Mouse (Mus musculus) neural tube, embryonic 13.5 days (tissue): ENCODE data around the gene Kif3b. TPM values are rescaled to one million over a fixed set of nuclear protein-coding genes. Genes with fewer than 3 reads are reported as not detected.
"Not testable (repeated sequence)": the region's sequence is repeated elsewhere in the genome, so short reads cannot be mapped to it uniquely, and the experiment has no call there.

Experiments
- ATAC-seq: fragments of 200-750 bp; cut with Nextera tagmentation; 2 replicates; pipeline ENCODE4 v1.8.0; 2017; ENCODE audit warnings: low read depth, mild to moderate bottlenecking, moderate TSS enrichment, moderate library complexity
- H3K27ac ChIP-seq: fragments of 300-500 bp; sonication (generic); replicated peaks from 2 replicates; pipeline ENCODE4 v1.5.1; 2015; ENCODE audit warnings: moderate library complexity, mild to moderate bottlenecking, inconsistent platforms
- H3K27me3 ChIP-seq: fragments of 300-500 bp; sonication (generic); 2 replicates; pipeline ENCODE4 v1.6.1; 2015; ENCODE audit warnings: mild to moderate bottlenecking, inconsistent platforms
- H3K36me3 ChIP-seq: fragments of 300-500 bp; sonication (generic); 2 replicates; pipeline ENCODE4 v1.6.1; 2015; ENCODE audit warnings: mild to moderate bottlenecking, inconsistent platforms
- H3K4me1 ChIP-seq: fragments of 300-500 bp; sonication (generic); replicated peaks from 2 replicates; pipeline ENCODE4 v1.6.1; 2015; ENCODE audit warnings: inconsistent platforms
- H3K4me2 ChIP-seq: fragments of 300-500 bp; sonication (generic); 2 replicates; pipeline ENCODE4 v1.6.1; 2015; ENCODE audit warnings: inconsistent platforms, mild to moderate bottlenecking, moderate library complexity
- H3K4me3 ChIP-seq: fragments of 300-500 bp; sonication (generic); 2 replicates; pipeline ENCODE4 v1.5.1; 2015; ENCODE audit warnings: mild to moderate bottlenecking, inconsistent platforms
- H3K9ac ChIP-seq: fragments of 300-500 bp; sonication (generic); 2 replicates; pipeline ENCODE4 v1.6.1; 2015; ENCODE audit warnings: moderate library complexity, mild to moderate bottlenecking, inconsistent platforms
- H3K9me3 ChIP-seq: fragments of 300-500 bp; sonication (generic); 2 replicates; pipeline ENCODE4 v1.6.1; 2016; ENCODE audit warnings: inconsistent platforms
- WGBS: fragments of 180-500 bp; shearing (Covaris S2); methylation state at CpG from one replicate; pipeline ENCODE4 v1.1.7; 2015; 5-methylcytosine and 5-hydroxymethylcytosine counted together
- polyA plus RNA-seq: library from polyadenylated mRNA; unstranded; fragments of >200 nt; fragmentation: Nextera tagmentation; extraction: Ambion mirVana; gene quantifications from 2 replicates; pipeline ENCODE4 v1.2.1, GENCODE M21; 2015

The Kif3b gene
- polyA plus RNA-seq, 1 experiment from 2014 or later, result 16.7 TPM

GRCm38 (mm10) chr2:153354648-153355047 lies 63.4 kb downstream of the Kif3b start:
- no peak overlapping the region for H3K4me3 ChIP-seq
- peaks cover 18% of the 10 kb centered on the region for H3K4me1 ChIP-seq
- H3K36me3 ChIP-seq, result peaks cover 67% of the 10 kb centered on the region
- 85% methylated on average over 2 of the region's 2 CpGs for WGBS
- no peaks in the 10 kb centered on the region for H3K9me3 ChIP-seq
- H3K9ac ChIP-seq, result no peak overlapping the region
- no peak for ATAC-seq
- H3K27me3 ChIP-seq, result no peaks in the 10 kb centered on the region
- no peak overlapping the region for H3K27ac ChIP-seq
- no peak overlapping the region for H3K4me2 ChIP-seq

- no peak for ATAC-seq
- WGBS, result 93% methylated on average over 4 of the region's 4 CpGs
- H3K27ac ChIP-seq, result no peak overlapping the region
- peaks cover 76% of the 10 kb centered on the region for H3K36me3 ChIP-seq
- no peaks in the 10 kb centered on the region for H3K4me1 ChIP-seq
- no peaks in the 10 kb centered on the region for H3K27me3 ChIP-seq
- no peak overlapping the region for H3K9ac ChIP-seq
- H3K4me3 ChIP-seq, result no peak overlapping the region
- H3K9me3 ChIP-seq, result no peaks in the 10 kb centered on the region
- H3K4me2 ChIP-seq, result no peak overlapping the region
Measured at GRCm38 (mm10) chr2:153356784-153357183, 65.6 kb downstream of the Kif3b start.

GRCm38 (mm10) chr2:153361101-153361710 lies 70.0 kb downstream of the Kif3b start:
- H3K4me1 ChIP-seq, result no peaks in the 10 kb centered on the region
- no peak overlapping the region for H3K9ac ChIP-seq
- H3K27me3 ChIP-seq, result no peaks in the 10 kb centered on the region
- H3K4me2 ChIP-seq, result no peak overlapping the region
- no peak overlapping the region for H3K27ac ChIP-seq
- peaks cover 74% of the 10 kb centered on the region for H3K36me3 ChIP-seq
- no peak for ATAC-seq
- H3K9me3 ChIP-seq, result no peaks in the 10 kb centered on the region
- WGBS, result 95% methylated on average over 1 of the region's 1 CpGs
- H3K4me3 ChIP-seq, result no peak overlapping the region

GRCm38 (mm10) chr2:153364531-153364930 lies 73.3 kb downstream of the Kif3b start:
- not testable (repeated sequence) for H3K4me1 ChIP-seq, H3K4me3 ChIP-seq, ATAC-seq, H3K4me2 ChIP-seq, H3K9ac ChIP-seq, H3K9me3 ChIP-seq, H3K27me3 ChIP-seq, H3K27ac ChIP-seq
- 91% methylated on average over 14 of the region's 14 CpGs for WGBS
- peaks cover 70% of the 10 kb centered on the region for H3K36me3 ChIP-seq

GRCm38 (mm10) chr2:153370871-153371270 lies 79.7 kb downstream of the Kif3b start:
- no peak overlapping the region for H3K4me2 ChIP-seq
- H3K36me3 ChIP-seq, result peaks cover 34% of the 10 kb centered on the region
- no peak overlapping the region for H3K27ac ChIP-seq
- no peaks in the 10 kb centered on the region for H3K27me3 ChIP-seq
- H3K4me1 ChIP-seq, result no peaks in the 10 kb centered on the region
- no peak overlapping the region for H3K9ac ChIP-seq
- no peaks in the 10 kb centered on the region for H3K9me3 ChIP-seq
- ATAC-seq, result no peak
- no peak overlapping the region for H3K4me3 ChIP-seq

- ATAC-seq, result no peak
- Histone ChIP-seq H3K9ac (no peak overlapping the region; the same call in 1 of the 2 replicates), H3K27ac (no peak overlapping the region), H3K4me3 (no peak overlapping the region), H3K4me1 (no peaks in the 10 kb centered on the region), H3K4me2 (no peak overlapping the region), H3K9me3 (no peaks in the 10 kb centered on the region), H3K36me3 (peaks cover 17% of the 10 kb centered on the region), H3K27me3 (no peaks in the 10 kb centered on the region)
- 82% methylated on average over 2 of the region's 2 CpGs for WGBS
Measured at GRCm38 (mm10) chr2:153375380-153375779, 84.2 kb downstream of the Kif3b start.

- Histone ChIP-seq H3K9ac (no peak overlapping the region), H3K4me1 (no peaks in the 10 kb centered on the region), H3K27me3 (no peaks in the 10 kb centered on the region), H3K4me2 (no peak overlapping the region), H3K27ac (no peak overlapping the region), H3K4me3 (no peak overlapping the region), H3K36me3 (peaks cover 42% of the 10 kb centered on the region), H3K9me3 (no peaks in the 10 kb centered on the region)
- no peak for ATAC-seq
- WGBS, result 91% methylated on average over 1 of the region's 1 CpGs
Measured at GRCm38 (mm10) chr2:153380479-153380878, 89.3 kb downstream of the Kif3b start.

Other genes starting within 250 kb of the Kif3b start
- 2.4 and 3.4 TPM in 2 replicates for gene Ccm2l, start 225.5 kb upstream of the Kif3b start, polyA plus RNA-seq
- 2.3 and 3.1 TPM in 2 replicates for gene Hck, start 182.9 kb upstream of the Kif3b start, polyA plus RNA-seq
- gene Tm9sf4, start 130.1 kb upstream of the Kif3b start, polyA plus RNA-seq, result 69.7 and 81.7 TPM in 2 replicates
- gene Tspyl3, start 66.0 kb upstream of the Kif3b start, polyA plus RNA-seq, result 20.8 and 21.1 TPM in 2 replicates
- gene Plagl2, start 50.0 kb upstream of the Kif3b start, polyA plus RNA-seq, result 7.1 and 8.3 TPM in 2 replicates
- 4.9 and 5.5 TPM in 2 replicates for gene Pofut1, start 49.9 kb upstream of the Kif3b start, polyA plus RNA-seq
- gene Asxl1, start 54.4 kb downstream of the Kif3b start, polyA plus RNA-seq, result 9.8 and 12.1 TPM in 2 replicates
- not detected in 2 replicates for gene 4930404H24Rik, start 201.4 kb downstream of the Kif3b start, polyA plus RNA-seq
- 40.8 and 43.3 TPM in 2 replicates for gene Nol4l, start 238.6 kb downstream of the Kif3b start, polyA plus RNA-seq